Mouse (Mus musculus): Measurements from ENCODE around the gene Rasgef1a.

GRCm38 (mm10) chr6:118076748-118077147 is 65.5 kb downstream of the Rasgef1a start:
- TF ChIP-seq CTCF (IDR thresholded peaks at IDR 0.05; ENCODE audit: extremely low read depth, insufficient read depth, insufficient read length, insufficient replicate concordance) (no peak), POLR2A (IDR thresholded peaks at IDR 0.05; ENCODE audit: low read depth, low read length) (no peak)

All from spleen, adult 2 months (tissue).